ENCODE assay signal across 9 mouse cellular contexts in the genomic region with DNA sequence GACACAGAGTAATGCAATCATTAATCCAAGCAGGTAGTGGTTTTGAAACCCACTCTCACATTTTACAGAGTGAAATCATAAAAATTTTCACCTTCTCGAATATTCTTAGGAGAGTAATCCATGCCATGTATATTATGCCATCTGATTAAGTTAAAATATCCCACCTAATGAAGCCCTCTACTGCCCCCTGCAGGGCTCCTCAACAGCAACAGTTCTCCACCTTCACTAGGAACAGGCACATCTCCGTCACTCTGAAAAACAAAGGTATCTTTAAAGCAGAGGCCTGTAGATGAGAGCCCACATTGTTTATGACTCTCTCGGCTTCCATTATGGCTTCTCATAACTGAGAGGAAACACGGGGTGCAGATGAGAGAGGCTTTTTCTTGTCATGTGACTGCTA.
DNase-seq lines count a peak whose midpoint lies in the region; ATAC-seq lines count a peak whose summit lies in the region.
"Had no signal": no experiment of that assay in that cellular context is flagged by ENCODE, and none has a peak within 500 bp of the region (broad histone marks: within the 10 kb centered on the region; RNA-seq: fewer than 3 reads in every experiment).

No protein-coding gene starts in this region.

- H3K4me2 ChIP-seq in hindbrain, embryonic 11.5 days (replicated peaks; ENCODE audit: low read depth, low read length) = no peak overlapping the region
- no peak overlapping the region for H3K4me2 ChIP-seq in hindbrain, embryonic 12.5 days (replicated peaks)
- H3K4me2 ChIP-seq in forebrain, embryonic 14.5 days (ENCODE audit: low read length) = no peak overlapping the region
- H3K4me2 ChIP-seq: stomach, embryonic 15.5 days had no signal

- WGBS in hindbrain, embryonic 11.5 days = 71% methylated on average over 4 of the region's 4 CpGs
- 69% methylated on average over 4 of the region's 4 CpGs for WGBS in hindbrain, embryonic 12.5 days
- WGBS in forebrain, embryonic 14.5 days = 59% methylated on average over 4 of the region's 4 CpGs

- H3K4me1 ChIP-seq in hindbrain, embryonic 11.5 days (replicated peaks; ENCODE audit: control insufficient read depth, insufficient read depth, low read length) = no peaks in the 10 kb centered on the region
- H3K4me1 ChIP-seq in hindbrain, embryonic 12.5 days = no peaks in the 10 kb centered on the region
- H3K4me1 ChIP-seq in forebrain, embryonic 14.5 days (ENCODE audit: control insufficient read depth, insufficient read depth, low read length) = no peaks in the 10 kb centered on the region
- H3K4me1 ChIP-seq: stomach, embryonic 15.5 days had no signal

- no peaks in the 10 kb centered on the region for H3K9me3 ChIP-seq in hindbrain, embryonic 11.5 days (ENCODE audit: control insufficient read depth, low read length)
- no peaks in the 10 kb centered on the region for H3K9me3 ChIP-seq in hindbrain, embryonic 12.5 days (replicated peaks)
- H3K9me3 ChIP-seq in forebrain, embryonic 14.5 days (replicated peaks; ENCODE audit: control insufficient read depth, low read length) = no peaks in the 10 kb centered on the region
- H3K9me3 ChIP-seq: stomach, embryonic 15.5 days had no signal

- no peak overlapping the region for H3K4me3 ChIP-seq in hindbrain, embryonic 11.5 days (ENCODE audit: low read depth, low read length)
- H3K4me3 ChIP-seq in hindbrain, embryonic 12.5 days = no peak overlapping the region
- H3K4me3 ChIP-seq in forebrain, embryonic 14.5 days (ENCODE audit: low read depth, low read length) = no peak overlapping the region
- H3K4me3 ChIP-seq: stomach, embryonic 15.5 days had no signal

- no peaks in the 10 kb centered on the region for H3K27me3 ChIP-seq in hindbrain, embryonic 11.5 days (ENCODE audit: control insufficient read depth, insufficient read depth, low read length)
- H3K27me3 ChIP-seq in hindbrain, embryonic 12.5 days = no peaks in the 10 kb centered on the region
- H3K27me3 ChIP-seq in forebrain, embryonic 14.5 days (replicated peaks; ENCODE audit: control insufficient read depth, insufficient read depth, low read length) = no peaks in the 10 kb centered on the region
- H3K27me3 ChIP-seq: stomach, embryonic 15.5 days had no signal

- H3K27ac ChIP-seq in hindbrain, embryonic 11.5 days (ENCODE audit: low read depth, low read length) = no peak overlapping the region
- H3K27ac ChIP-seq in hindbrain, embryonic 12.5 days = no peak overlapping the region
- no peak overlapping the region for H3K27ac ChIP-seq in forebrain, embryonic 14.5 days (ENCODE audit: low read depth, low read length)
- H3K27ac ChIP-seq: stomach, embryonic 15.5 days had no signal

- H3K36me3 ChIP-seq in hindbrain, embryonic 11.5 days (ENCODE audit: control insufficient read depth, insufficient read depth, low read length) = no peaks in the 10 kb centered on the region
- no peaks in the 10 kb centered on the region for H3K36me3 ChIP-seq in hindbrain, embryonic 12.5 days
- H3K36me3 ChIP-seq in forebrain, embryonic 14.5 days (ENCODE audit: control insufficient read depth, insufficient read depth, low read length) = no peaks in the 10 kb centered on the region
- H3K36me3 ChIP-seq: stomach, embryonic 15.5 days had no signal

- peak; percentile 62 for DNase-seq in hindbrain, embryonic 11.5 days (ENCODE audit: low spot score)
- peak; percentile 77 for DNase-seq in adrenal gland, postnatal 25 days
- DNase-seq in forebrain, embryonic 14.5 days (ENCODE audit: low spot score) = peak; percentile 64
- peak; percentile 72 for DNase-seq in kidney, postnatal 4 days
- peak; percentile 20 to 45 for DNase-seq in lung, postnatal 4 days
- peak; percentile 21 for DNase-seq in thymus, postnatal 25 days

- H3K9ac ChIP-seq in hindbrain, embryonic 11.5 days (ENCODE audit: low read depth, low read length) = no peak overlapping the region
- H3K9ac ChIP-seq in hindbrain, embryonic 12.5 days = no peak overlapping the region
- H3K9ac ChIP-seq in forebrain, embryonic 14.5 days (ENCODE audit: low read length) = no peak overlapping the region
- H3K9ac ChIP-seq: stomach, embryonic 15.5 days had no signal

- ATAC-seq in hindbrain, embryonic 11.5 days (ENCODE audit: low FRiP score) = no peak; the same call in 1 of the 2 replicates
- ATAC-seq in hindbrain, embryonic 12.5 days (ENCODE audit: low FRiP score) = no peak
- ATAC-seq in CD4-positive, CD25-positive, alpha-beta regulatory T cell, adult 4 months = peak; percentile 72
- peak; percentile 58 for ATAC-seq in forebrain, embryonic 14.5 days

Comparison
In these comparisons a context has a peak if more than half of its experiments do, and no peak if none do; other contexts are left out.
1. ATAC-seq: peak in CD4-positive, CD25-positive, alpha-beta regulatory T cell, adult 4 months (single experiment) and forebrain, embryonic 14.5 days (single experiment); none in hindbrain, embryonic 11.5 days (single experiment) and hindbrain, embryonic 12.5 days (single experiment).
2. DNase-seq: peak in every context shown above with its lines; median percentile 77 in adrenal gland, postnatal 25 days; 72 in kidney, postnatal 4 days; 64 in forebrain, embryonic 14.5 days; 62 in hindbrain, embryonic 11.5 days; 32 in lung, postnatal 4 days; 21 in thymus, postnatal 25 days.